Mouse (Mus musculus) sigmoid colon, adult 10 weeks (tissue): Measurements from ENCODE around the gene Vmn1r142. TPM values are rescaled to one million over a fixed set of nuclear protein-coding genes. Genes with fewer than 3 reads are reported as not detected.

Experiments used
- polyA plus RNA-seq: library from polyadenylated mRNA; stranded (reverse); fragments of 350-450 nt; fragmentation: Illumina TruSeq; extraction: RNeasy Lipid Tissue Mini Kit (QIAGEN cat#74804); gene quantifications from one replicate; pipeline ENCODE4 v1.2.3, GENCODE M21; 2014; ENCODE audit warnings: low read depth, low replicate concordance

Gene Vmn1r142
- polyA plus RNA-seq: not detected

GRCm38 (mm10) chr7:22163935-22164334, at the start of gene Vmn1r142:
TSS of gene Vmn1r142 (minus strand) at chr7:22164035.

GRCm38 (mm10) chr7:22201164-22201563, 37.3 kb upstream of the Vmn1r142 start, which contains the start of gene Gm8653:
TSS of gene Gm8653 (minus strand) at chr7:22201264.

GRCm38 (mm10) chr7:22189077-22189476, 25.2 kb upstream of the Vmn1r142 start, which contains the start of gene Vmn1r143:
TSS of gene Vmn1r143 (plus strand) at chr7:22189377.

GRCm38 (mm10) chr7:22134641-22135040, 29.2 kb downstream of the Vmn1r142 start, which contains the start of gene Gm10666:
TSS of gene Gm10666 (minus strand) at chr7:22134741.

GRCm38 (mm10) chr7:22118145-22118544, 45.7 kb downstream of the Vmn1r142 start, which contains the start of gene Gm16451:
TSS of gene Gm16451 (minus strand) at chr7:22118245.

Other genes with a start within 250 kb of the Vmn1r142 start
- not detected for gene Gm5891, start 242.7 kb downstream of the Vmn1r142 start, polyA plus RNA-seq
- gene Vmn1r137, start 169.4 kb downstream of the Vmn1r142 start, polyA plus RNA-seq: not detected
- not detected for gene Vmn1r138, start 135.1 kb downstream of the Vmn1r142 start, polyA plus RNA-seq
- not detected for gene Gm6176, start 107.7 kb downstream of the Vmn1r142 start, polyA plus RNA-seq
- gene Vmn1r139, start 95.0 kb downstream of the Vmn1r142 start, polyA plus RNA-seq: not detected
- gene Gm16451, start 45.8 kb downstream of the Vmn1r142 start, polyA plus RNA-seq: not detected
- not detected for gene Gm10666, start 29.3 kb downstream of the Vmn1r142 start, polyA plus RNA-seq
- not detected for gene Vmn1r143, start 25.3 kb upstream of the Vmn1r142 start, polyA plus RNA-seq
- gene Gm8653, start 37.2 kb upstream of the Vmn1r142 start, polyA plus RNA-seq: not detected
- gene Gm8453, start 65.4 kb upstream of the Vmn1r142 start, polyA plus RNA-seq: not detected
- not detected for gene Gm4187, start 165.7 kb upstream of the Vmn1r142 start, polyA plus RNA-seq
- gene Gm8660, start 207.0 kb upstream of the Vmn1r142 start, polyA plus RNA-seq: not detected
- not detected for gene Vmn1r148, start 249.5 kb upstream of the Vmn1r142 start, polyA plus RNA-seq